Mouse (Mus musculus): Measurements from ENCODE around the gene Ahsa1. TPM values are rescaled to one million over a fixed set of nuclear protein-coding genes. Genes with fewer than 3 reads are reported as not detected.

Gene Ahsa1
- polyA plus RNA-seq, 1 experiment = 64.5 TPM

DNA sequence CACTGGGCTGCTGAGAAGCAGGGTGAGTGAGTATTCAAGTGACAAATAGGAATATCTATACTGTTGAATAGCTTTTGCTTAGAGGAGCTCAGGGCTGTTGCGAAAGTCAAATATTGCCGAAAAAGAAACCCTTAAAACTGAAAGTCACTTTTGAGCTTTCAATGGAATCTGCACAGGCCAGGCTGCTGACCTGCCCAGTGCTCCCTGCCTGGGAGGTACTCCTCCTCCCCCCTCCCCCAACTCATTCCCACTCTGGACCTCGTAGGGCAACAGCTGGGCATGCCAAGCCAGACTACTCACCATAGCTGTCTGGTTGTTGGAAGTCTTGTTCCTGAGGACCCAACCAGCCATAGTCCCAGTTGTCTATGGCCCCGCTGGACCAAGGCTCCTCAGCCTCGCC is 18.4 kb downstream of the Ahsa1 start:
- Histone ChIP-seq H3K4me1 (replicated peaks; ENCODE audit: control insufficient read depth, insufficient read depth, low read length) (no peaks in the 10 kb centered on the region), H3K27me3 (ENCODE audit: control insufficient read depth, insufficient read depth, low read length) (no peaks in the 10 kb centered on the region), H3K27ac (ENCODE audit: control insufficient read depth, insufficient read depth, low read length) (no peak overlapping the region), H3K36me3 (ENCODE audit: control insufficient read depth, insufficient read depth, low read length) (no peaks in the 10 kb centered on the region), H3K4me3 (ENCODE audit: control insufficient read depth, insufficient read depth, low read length) (no peak overlapping the region)
- DNase-seq = no peak
- TF ChIP-seq POLR2A (IDR thresholded peaks at IDR 0.05; ENCODE audit: control insufficient read depth, extremely low read depth, insufficient read depth, low read length, poor library complexity) (no peak), CTCF (IDR thresholded peaks at IDR 0.05; ENCODE audit: borderline replicate concordance, control insufficient read depth, extremely low read depth, insufficient read depth, low read length, poor library complexity) (no peak)
- 93% methylated on average over 5 of the region's 5 CpGs for WGBS

DNA sequence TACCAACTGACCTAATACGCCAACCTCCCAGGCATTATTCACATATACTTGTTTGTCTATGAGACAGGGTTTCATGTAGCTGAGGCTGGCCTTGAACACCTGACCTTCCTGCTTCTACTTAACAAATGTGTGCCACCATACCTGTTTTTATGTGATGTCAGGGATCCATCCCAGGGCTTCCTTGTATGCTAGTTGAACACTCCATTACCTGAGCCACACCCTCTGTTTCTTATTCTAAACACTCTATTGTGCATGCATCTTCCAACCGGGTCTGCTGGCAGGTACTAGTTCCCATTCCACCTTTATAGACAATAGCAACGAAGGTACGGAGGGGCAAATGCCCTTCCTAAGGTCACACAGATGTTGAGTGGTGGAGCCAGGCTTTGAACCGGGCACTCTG is 22.8 kb downstream of the Ahsa1 start:
- no peaks in the 10 kb centered on the region for H3K36me3 ChIP-seq (ENCODE audit: control insufficient read depth, insufficient read depth, low read length)
- no peak for DNase-seq
- H3K4me3 ChIP-seq (ENCODE audit: control insufficient read depth, insufficient read depth, low read length) = no peak overlapping the region
- H3K27ac ChIP-seq (ENCODE audit: control insufficient read depth, insufficient read depth, low read length) = no peak overlapping the region
- TF ChIP-seq CTCF (IDR thresholded peaks at IDR 0.05; ENCODE audit: borderline replicate concordance, control insufficient read depth, extremely low read depth, insufficient read depth, low read length, poor library complexity) (no peak), POLR2A (IDR thresholded peaks at IDR 0.05; ENCODE audit: control insufficient read depth, extremely low read depth, insufficient read depth, low read length, poor library complexity) (no peak)
- 97% methylated on average over 5 of the region's 5 CpGs for WGBS
- no peaks in the 10 kb centered on the region for H3K27me3 ChIP-seq (ENCODE audit: control insufficient read depth, insufficient read depth, low read length)
- no peaks in the 10 kb centered on the region for H3K4me1 ChIP-seq (replicated peaks; ENCODE audit: control insufficient read depth, insufficient read depth, low read length)

DNA sequence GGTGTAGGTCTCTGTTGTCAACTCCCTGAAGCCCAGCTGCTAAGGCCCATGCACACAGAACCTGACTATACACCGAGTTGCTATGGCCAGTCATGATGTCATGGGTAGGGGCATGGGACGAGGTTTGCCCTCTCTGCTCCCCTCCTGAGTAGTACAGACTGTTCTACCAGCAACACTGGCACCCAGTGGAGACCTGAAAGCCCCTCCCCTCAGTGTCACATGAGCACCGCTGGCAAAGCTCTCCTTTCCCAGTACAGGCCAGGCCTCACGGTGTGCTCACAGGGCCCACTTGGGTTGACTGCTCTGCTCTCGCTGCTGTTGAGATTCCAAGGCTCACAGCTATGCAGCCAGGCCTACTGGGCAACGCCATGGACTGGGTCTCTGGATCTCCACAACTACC is 27.7 kb downstream of the Ahsa1 start:
- 88% methylated on average over 6 of the region's 6 CpGs for WGBS
- H3K4me1 ChIP-seq (replicated peaks; ENCODE audit: control insufficient read depth, insufficient read depth, low read length) = no peaks in the 10 kb centered on the region
- H3K27me3 ChIP-seq (ENCODE audit: control insufficient read depth, insufficient read depth, low read length) = no peaks in the 10 kb centered on the region; the same call in none of the 2 replicates
- TF ChIP-seq CTCF (IDR thresholded peaks at IDR 0.05; ENCODE audit: borderline replicate concordance, control insufficient read depth, extremely low read depth, insufficient read depth, low read length, poor library complexity) (no peak), POLR2A (IDR thresholded peaks at IDR 0.05; ENCODE audit: control insufficient read depth, extremely low read depth, insufficient read depth, low read length, poor library complexity) (no peak)
- no peaks in the 10 kb centered on the region for H3K36me3 ChIP-seq (ENCODE audit: control insufficient read depth, insufficient read depth, low read length)
- no peak for DNase-seq
- no peak overlapping the region for H3K27ac ChIP-seq (ENCODE audit: control insufficient read depth, insufficient read depth, low read length)
- no peak overlapping the region for H3K4me3 ChIP-seq (ENCODE audit: control insufficient read depth, insufficient read depth, low read length)

DNA sequence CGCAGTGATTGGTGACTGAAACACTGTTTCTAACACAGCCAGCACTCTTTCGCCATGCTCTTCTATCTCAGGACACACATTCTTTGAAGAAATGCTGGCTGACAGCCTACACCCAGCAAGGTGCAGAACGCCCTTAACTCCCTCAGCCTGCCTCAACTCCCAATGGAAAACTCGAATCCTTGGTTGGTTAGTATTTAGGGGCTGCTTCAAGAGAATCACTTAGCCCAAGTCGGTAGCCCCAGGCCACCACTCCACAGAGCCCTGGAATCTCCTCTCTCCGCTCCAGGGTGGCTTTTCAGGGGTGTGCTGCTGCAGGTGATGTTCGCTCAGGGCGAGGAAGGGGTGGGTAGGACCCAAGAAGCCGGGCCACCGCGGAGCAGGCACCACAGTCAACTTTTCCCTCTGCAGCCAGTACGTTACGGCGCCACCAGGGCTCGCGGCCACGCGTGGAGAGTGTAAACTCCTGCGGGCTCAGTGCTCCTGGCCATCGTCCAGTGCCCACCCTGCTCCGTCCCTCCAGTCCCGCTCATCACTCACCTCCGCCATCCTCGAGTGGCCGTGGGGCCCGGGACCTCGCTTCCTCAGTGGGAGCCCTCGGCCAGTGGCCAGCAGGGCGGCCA is 32.9 kb downstream of the Ahsa1 start:
- H3K27me3 ChIP-seq (ENCODE audit: control insufficient read depth, insufficient read depth, low read length) = peaks cover 11% of the 10 kb centered on the region
- H3K4me3 ChIP-seq (ENCODE audit: control insufficient read depth, insufficient read depth, low read length) = peak overlapping the region; percentile 47
- no peak overlapping the region for H3K27ac ChIP-seq (ENCODE audit: control insufficient read depth, insufficient read depth, low read length)
- DNase-seq = no peak
- H3K4me1 ChIP-seq (replicated peaks; ENCODE audit: control insufficient read depth, insufficient read depth, low read length) = peaks cover 16% of the 10 kb centered on the region
- 18% methylated on average over 29 of the region's 29 CpGs for WGBS
- no peak for TF ChIP-seq CTCF (IDR thresholded peaks at IDR 0.05; ENCODE audit: borderline replicate concordance, control insufficient read depth, extremely low read depth, insufficient read depth, low read length, poor library complexity)
- no peak for TF ChIP-seq POLR2A (IDR thresholded peaks at IDR 0.05; ENCODE audit: control insufficient read depth, extremely low read depth, insufficient read depth, low read length, poor library complexity)
- H3K36me3 ChIP-seq (ENCODE audit: control insufficient read depth, insufficient read depth, low read length) = no peaks in the 10 kb centered on the region

DNA sequence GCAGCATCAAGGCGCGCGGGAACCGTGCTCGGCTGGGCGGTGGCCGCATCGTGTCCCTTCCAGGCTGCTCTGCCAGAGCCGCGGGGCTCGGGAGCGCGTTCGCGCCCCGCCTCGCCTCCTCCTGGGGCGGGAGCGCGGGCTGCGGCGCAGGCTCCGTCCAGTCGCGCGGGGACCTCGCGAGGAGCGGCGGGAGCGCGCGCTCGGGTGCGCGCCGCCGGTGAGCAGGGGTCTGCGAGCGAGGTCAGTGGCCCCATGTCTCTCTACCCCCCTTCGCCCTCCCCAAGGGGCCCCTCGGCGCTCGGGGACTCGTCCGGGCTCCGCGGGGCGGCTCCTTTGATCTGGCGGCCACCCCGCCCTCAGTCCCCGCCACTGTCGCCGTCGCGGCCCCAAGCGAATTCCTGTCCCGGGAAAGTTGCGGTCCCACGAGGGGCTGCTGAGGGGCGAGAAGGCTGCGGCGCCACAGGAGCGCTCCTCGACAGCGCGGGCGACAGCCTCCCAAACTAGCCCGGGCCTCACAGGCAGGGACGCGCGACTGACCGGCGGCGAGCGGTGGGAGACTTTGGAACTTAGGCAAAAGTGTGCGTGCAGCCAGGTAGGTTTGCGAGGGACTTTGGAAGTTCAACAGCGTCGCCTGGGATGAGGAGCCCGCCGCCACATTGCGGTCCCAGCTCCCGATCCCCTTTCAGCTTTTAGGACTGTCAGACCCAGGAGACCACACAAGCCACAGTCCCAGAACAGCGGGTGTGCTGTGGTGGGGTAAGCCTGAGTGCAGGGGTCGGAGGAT is 33.6 kb downstream of the Ahsa1 start, which contains the start of gene Ism2:
TSS of gene Ism2 (minus strand) at position 49 of the 784 bp plus-strand sequence.
- WGBS = 1% methylated on average over 86 of the region's 86 CpGs
- Histone ChIP-seq H3K27me3 (ENCODE audit: control insufficient read depth, insufficient read depth, low read length) (peaks cover 11% of the 10 kb centered on the region), H3K4me3 (ENCODE audit: control insufficient read depth, insufficient read depth, low read length) (peak within 1 kb of the TSS; percentile 47), H3K36me3 (ENCODE audit: control insufficient read depth, insufficient read depth, low read length) (no peaks in the 10 kb centered on the region), H3K4me1 (replicated peaks; ENCODE audit: control insufficient read depth, insufficient read depth, low read length) (peaks cover 16% of the 10 kb centered on the region), H3K27ac (ENCODE audit: control insufficient read depth, insufficient read depth, low read length) (no peak within 1 kb of the TSS; the same call in 1 of the 2 replicates)
- DNase-seq = peak; percentile 5
- TF ChIP-seq CTCF (IDR thresholded peaks at IDR 0.05; ENCODE audit: borderline replicate concordance, control insufficient read depth, extremely low read depth, insufficient read depth, low read length, poor library complexity) (no peak), POLR2A (IDR thresholded peaks at IDR 0.05; ENCODE audit: control insufficient read depth, extremely low read depth, insufficient read depth, low read length, poor library complexity) (no peak)

DNA sequence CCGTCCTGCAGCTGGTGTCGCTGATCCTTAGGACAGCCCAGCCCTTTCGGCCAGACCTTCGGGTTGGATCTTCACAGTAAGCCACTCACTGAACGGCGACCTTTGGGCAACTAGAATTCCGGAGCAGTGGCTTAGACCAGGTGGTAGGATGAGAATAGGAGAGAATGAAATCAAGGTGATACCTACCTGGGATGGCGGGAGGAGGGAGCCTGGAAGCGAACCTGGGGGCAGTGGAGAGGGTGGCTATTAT is 34.1 kb downstream of the Ahsa1 start:
- H3K36me3 ChIP-seq (ENCODE audit: control insufficient read depth, insufficient read depth, low read length) = no peaks in the 10 kb centered on the region
- WGBS = 6% methylated on average over 9 of the region's 9 CpGs
- H3K4me3 ChIP-seq (ENCODE audit: control insufficient read depth, insufficient read depth, low read length) = peak overlapping the region; percentile 47
- H3K4me1 ChIP-seq (replicated peaks; ENCODE audit: control insufficient read depth, insufficient read depth, low read length) = peaks cover 16% of the 10 kb centered on the region
- DNase-seq = no peak
- no peak overlapping the region; the same call in 1 of the 2 replicates for H3K27ac ChIP-seq (ENCODE audit: control insufficient read depth, insufficient read depth, low read length)
- TF ChIP-seq POLR2A (IDR thresholded peaks at IDR 0.05; ENCODE audit: control insufficient read depth, extremely low read depth, insufficient read depth, low read length, poor library complexity) (no peak), CTCF (IDR thresholded peaks at IDR 0.05; ENCODE audit: borderline replicate concordance, control insufficient read depth, extremely low read depth, insufficient read depth, low read length, poor library complexity) (no peak)
- H3K27me3 ChIP-seq (ENCODE audit: control insufficient read depth, insufficient read depth, low read length) = peaks cover 11% of the 10 kb centered on the region

Measured in thymus, adult 2 months (tissue).